Mouse (Mus musculus) ES-E14 (cell line): ENCODE measurements around the gene Ltb4r1. TPM values are rescaled to one million over a fixed set of nuclear protein-coding genes. Genes with fewer than 3 reads are reported as not detected.
A peak's percentile ranks its signal among the peaks of the same experiment; 100 is the strongest.

ENCODE experiments used
- DNase-seq: peaks from one replicate; pipeline ENCODE4 v3.0.0-alpha.2; 2013; ENCODE audit warnings: low read depth, low spot score
- H3K27ac ChIP-seq: 2 replicates; pipeline ENCODE4 v1.5.1; 2012; ENCODE audit warnings: low read depth, mild to moderate bottlenecking, low read length, moderate library complexity, mixed read lengths; ENCODE audit not compliant: poor library complexity, insufficient read depth, severe bottlenecking
- H3K36me3 ChIP-seq: 2 replicates; pipeline ENCODE4 v1.6.1; 2012; ENCODE audit warnings: mild to moderate bottlenecking, low read length, moderate library complexity, mixed read lengths; ENCODE audit not compliant: control insufficient read depth, poor library complexity, insufficient read depth, severe bottlenecking
- H3K4me1 ChIP-seq, 2 experiments: fragments of 150-350 bp in 1 of 2; sonication (generic) in 1 of 2; 2 replicates each; pipeline ENCODE4 v1.6.1; 2012; ENCODE audit warnings: low read length in 2 of 2, mild to moderate bottlenecking in 1 of 2, mixed read lengths in 1 of 2; ENCODE audit not compliant: control insufficient read depth in 2 of 2, insufficient read depth in 2 of 2, poor library complexity in 1 of 2
- H3K4me3 ChIP-seq, 2 experiments: fragments of 150-350 bp in 1 of 2; sonication (generic) in 1 of 2; 2 replicates each; pipeline ENCODE4 v1.5.1; 2012; ENCODE audit warnings: low read length in 2 of 2, low read depth in 1 of 2, mild to moderate bottlenecking in 1 of 2, mixed read lengths in 1 of 2; ENCODE audit not compliant: insufficient read depth in 1 of 2, poor library complexity in 1 of 2, severe bottlenecking in 1 of 2
- H3K9ac ChIP-seq: 2 replicates; pipeline ENCODE4 v1.6.1; 2012; ENCODE audit warnings: low read depth, mild to moderate bottlenecking, low read length, mixed read lengths; ENCODE audit not compliant: poor library complexity, insufficient read depth, severe bottlenecking
- H3K9me3 ChIP-seq: fragments of 150-350 bp; sonication (generic); 2 replicates; pipeline ENCODE4 v1.6.1; 2012; ENCODE audit warnings: low read depth, mild to moderate bottlenecking, low read length; ENCODE audit not compliant: control insufficient read depth, insufficient read depth
- CHD2 ChIP-seq: IDR thresholded peaks from 2 replicates; pipeline ENCODE4 v1.6.1; 2014; ENCODE audit warnings: mild to moderate bottlenecking, low read depth, low read length, inconsistent platforms
- HCFC1 ChIP-seq: IDR thresholded peaks from 2 replicates; pipeline ENCODE4 v1.6.1; 2012; ENCODE audit warnings: low read length, inconsistent platforms, borderline replicate concordance; ENCODE audit not compliant: insufficient read depth
- MAFK ChIP-seq: IDR thresholded peaks from 2 replicates; pipeline ENCODE4 v1.6.1; 2014; ENCODE audit warnings: mild to moderate bottlenecking, low read depth, low read length, inconsistent platforms; ENCODE audit not compliant: insufficient read depth
- ZC3H11A ChIP-seq: IDR thresholded peaks from 2 replicates; pipeline ENCODE4 v1.6.1; 2012; ENCODE audit warnings: low read depth, mild to moderate bottlenecking, inconsistent platforms, low read length, borderline replicate concordance
- ZNF384 ChIP-seq: IDR thresholded peaks from 2 replicates; pipeline ENCODE4 v1.6.1; 2012; ENCODE audit warnings: low read depth, low read length, inconsistent platforms
- in situ Hi-C, 2 experiments: fragments of 600-800 bp; cut with MboI; formaldehyde crosslinking; loops; one replicate each; pipeline ENCODE4 v1.15.1; 2025; ENCODE audit warnings: low sequenced_read_pairs in 2 of 2, inconsistent platforms in 1 of 2; ENCODE audit not compliant: unreplicated experiment in 2 of 2
- total RNA-seq: library from RNA; depleted of rRNA; stranded (reverse); fragments of 300-350 nt; gene quantifications from 2 replicates; pipeline ENCODE4 v1.2.3, GENCODE M21; 2012

The Ltb4r1 gene
- total RNA-seq, 1 experiment = 0.67 TPM

DNA sequence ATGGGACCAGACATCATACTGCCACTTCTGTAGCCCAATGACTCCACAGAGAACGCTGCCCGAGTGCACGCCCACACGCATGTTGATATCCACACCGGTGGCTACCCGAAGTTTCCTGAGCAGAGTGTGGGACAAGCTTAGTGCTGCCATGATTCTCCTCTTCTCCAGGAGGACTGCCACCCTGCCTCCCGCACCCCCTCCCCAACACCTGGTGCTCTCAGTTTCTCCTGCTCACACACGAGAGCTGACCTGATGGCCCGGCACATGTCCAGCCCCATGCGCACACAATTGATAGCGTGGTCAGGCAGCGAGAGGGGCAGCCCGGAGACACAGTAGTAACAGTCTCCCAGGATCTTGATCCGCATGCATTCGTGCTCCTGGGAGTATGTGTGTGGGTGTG is 12.9 kb downstream of the Ltb4r1 start:
- H3K36me3 ChIP-seq = no peaks in the 10 kb centered on the region
- H3K9ac ChIP-seq = no peak overlapping the region
- no peak for DNase-seq
- H3K9me3 ChIP-seq = no peaks in the 10 kb centered on the region
- H3K4me3 ChIP-seq = no peak overlapping the region
- TF ChIP-seq HCFC1 = no peak
- TF ChIP-seq MAFK = no peak
- in situ Hi-C loops = no loop called here
- no peak overlapping the region for H3K27ac ChIP-seq
- peaks cover 0 to 7% of the 10 kb centered on the region in 2 experiments; a peak in 1 of 4 replicates for H3K4me1 ChIP-seq

DNA sequence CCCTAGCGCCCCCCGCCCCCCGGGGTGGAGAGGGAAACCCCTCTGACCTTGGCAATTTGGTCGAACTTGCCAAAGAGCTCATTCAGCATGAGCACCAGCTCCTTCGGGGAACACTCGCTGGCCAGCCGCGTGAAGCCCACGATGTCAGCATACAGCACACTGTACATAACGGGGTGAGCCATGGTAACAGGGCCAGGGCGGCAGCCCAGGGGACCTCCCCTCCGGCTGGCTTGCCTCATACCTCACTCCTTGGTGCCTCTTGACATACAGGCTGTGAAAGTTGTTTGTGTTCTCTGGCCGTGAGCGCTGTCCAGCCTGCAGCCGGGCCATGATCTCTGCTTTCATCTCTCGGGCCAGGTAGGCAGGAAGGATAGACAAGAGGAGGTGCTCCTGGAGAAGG is 13.9 kb downstream of the Ltb4r1 start:
- no peak overlapping the region for H3K4me3 ChIP-seq
- no peak for TF ChIP-seq CHD2
- H3K9me3 ChIP-seq = no peaks in the 10 kb centered on the region
- H3K4me1 ChIP-seq = peaks cover 0 to 7% of the 10 kb centered on the region in 2 experiments; a peak in 1 of 4 replicates
- H3K9ac ChIP-seq = no peak overlapping the region
- H3K36me3 ChIP-seq = no peaks in the 10 kb centered on the region
- DNase-seq = no peak
- H3K27ac ChIP-seq = no peak overlapping the region
- in situ Hi-C loops = no loop called here

DNA sequence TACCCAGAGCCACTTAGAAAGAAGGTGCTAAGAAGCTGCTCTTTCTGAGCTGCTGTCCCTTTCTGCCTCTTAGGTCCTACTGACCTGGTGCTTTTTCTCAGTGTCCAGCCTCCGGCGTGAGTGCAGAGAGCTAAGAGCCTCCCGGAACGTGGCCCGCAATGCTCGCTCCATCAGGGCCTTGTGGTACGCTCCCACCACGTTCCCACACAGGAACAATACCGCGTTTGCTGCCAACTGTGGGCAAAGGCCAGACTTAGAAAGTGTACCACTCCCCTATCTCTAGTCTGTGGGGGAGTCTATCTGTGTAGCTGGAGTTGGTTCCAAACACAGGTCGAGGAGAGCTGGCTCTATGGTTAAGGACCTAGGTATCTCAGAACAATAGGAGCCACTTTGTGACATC is 15.0 kb downstream of the Ltb4r1 start:
- DNase-seq = no peak
- in situ Hi-C loops = no loop called here
- H3K36me3 ChIP-seq = no peaks in the 10 kb centered on the region
- no peaks in the 10 kb centered on the region for H3K9me3 ChIP-seq
- no peak overlapping the region for H3K27ac ChIP-seq
- H3K4me3 ChIP-seq = no peak overlapping the region
- TF ChIP-seq ZNF384 (no peak), CHD2 (no peak), MAFK (no peak), ZC3H11A (no peak), HCFC1 (no peak)
- no peak overlapping the region for H3K9ac ChIP-seq
- peaks cover 0 to 7% of the 10 kb centered on the region in 2 experiments; a peak in 1 of 4 replicates for H3K4me1 ChIP-seq

DNA sequence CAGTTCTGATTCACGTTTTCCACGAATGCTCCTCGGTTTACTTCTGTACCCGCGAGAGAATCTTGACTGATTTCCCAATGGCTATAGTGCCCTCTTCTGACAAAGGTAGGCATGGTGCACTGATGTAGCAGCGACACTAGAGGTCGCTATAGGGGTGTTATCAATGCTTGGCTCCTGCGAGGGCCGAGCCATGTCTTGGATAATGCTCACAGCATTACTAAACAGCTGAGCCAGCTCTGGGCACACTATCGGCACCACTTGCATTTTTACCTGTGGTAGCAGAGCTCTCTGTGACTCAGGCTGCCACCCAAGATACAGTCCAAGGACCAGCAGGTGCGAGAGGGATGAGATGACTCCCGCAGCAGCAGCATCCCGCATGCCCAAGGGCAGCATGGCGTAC is 15.5 kb downstream of the Ltb4r1 start:
- peaks cover 0 to 7% of the 10 kb centered on the region in 2 experiments; a peak in 1 of 4 replicates for H3K4me1 ChIP-seq
- H3K9me3 ChIP-seq = no peaks in the 10 kb centered on the region
- H3K4me3 ChIP-seq = no peak overlapping the region
- TF ChIP-seq HCFC1 (peak; percentile 52; the same call in 1 of the 2 replicates), MAFK (peak; percentile 44; the same call in 1 of the 2 replicates), CHD2 (no peak; the same call in 1 of the 2 replicates), ZNF384 (no peak), ZC3H11A (peak; percentile 73; the same call in 1 of the 2 replicates)
- peak overlapping the region; percentile 20; the same call in 1 of the 2 replicates for H3K9ac ChIP-seq
- H3K36me3 ChIP-seq = no peaks in the 10 kb centered on the region; the same call in 1 of the 2 replicates
- DNase-seq = peak; percentile 68
- H3K27ac ChIP-seq = no peak overlapping the region
- in situ Hi-C loops = no loop called here

DNA sequence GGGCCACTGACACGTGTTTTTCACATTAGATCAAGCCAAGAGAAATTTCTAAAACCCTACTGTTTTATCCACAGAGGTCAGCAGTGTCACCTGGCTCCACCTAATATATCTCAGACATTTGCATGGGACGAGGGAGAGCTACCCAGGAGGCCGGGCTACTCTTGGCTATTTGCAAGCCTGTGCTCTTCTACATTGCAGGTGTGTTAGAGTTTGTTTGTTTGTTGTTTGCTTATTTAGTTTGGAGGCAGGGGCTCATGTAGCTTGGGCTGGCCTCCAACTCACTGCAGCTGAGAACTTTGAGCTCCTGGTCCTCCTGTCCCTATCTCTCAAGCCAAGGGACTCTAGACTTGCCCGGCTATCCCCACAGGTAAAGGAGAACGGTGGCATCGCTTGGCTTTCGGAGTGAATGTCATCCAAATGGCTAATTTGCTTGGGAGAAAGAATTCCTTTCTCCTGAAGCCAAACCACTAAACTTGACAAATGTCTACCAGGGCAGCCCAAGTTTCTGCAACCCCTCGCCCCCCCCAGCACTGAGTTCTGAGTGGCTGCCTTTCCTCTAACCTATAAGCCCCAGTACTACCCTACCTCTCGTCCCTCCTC is 16.7 kb downstream of the Ltb4r1 start:
- no peak overlapping the region for H3K4me3 ChIP-seq
- in situ Hi-C loops = no loop called here
- no peaks in the 10 kb centered on the region; the same call in 1 of the 2 replicates for H3K36me3 ChIP-seq
- no peak for TF ChIP-seq MAFK
- TF ChIP-seq CHD2 = no peak
- TF ChIP-seq ZNF384 = no peak
- TF ChIP-seq HCFC1 = no peak
- no peak for TF ChIP-seq ZC3H11A
- H3K9ac ChIP-seq = no peak overlapping the region
- DNase-seq = no peak
- no peak overlapping the region for H3K27ac ChIP-seq
- no peaks in the 10 kb centered on the region for H3K9me3 ChIP-seq
- H3K4me1 ChIP-seq = peaks cover 0 to 7% of the 10 kb centered on the region in 2 experiments; a peak in 1 of 4 replicates
